Mouse (Mus musculus) CD8-positive naive resting alpha-beta T cell, adult 57 days (primary cell): ENCODE measurements around the gene Rprm. TPM values are rescaled to one million over a fixed set of nuclear protein-coding genes. Genes with fewer than 3 reads are reported as not detected.

Source experiments
- total RNA-seq: library from RNA; stranded (reverse); gene quantifications from one replicate; pipeline ENCODE4 v1.2.4, GENCODE M21; 2023

The Rprm gene
- total RNA-seq, result not detected

DNA sequence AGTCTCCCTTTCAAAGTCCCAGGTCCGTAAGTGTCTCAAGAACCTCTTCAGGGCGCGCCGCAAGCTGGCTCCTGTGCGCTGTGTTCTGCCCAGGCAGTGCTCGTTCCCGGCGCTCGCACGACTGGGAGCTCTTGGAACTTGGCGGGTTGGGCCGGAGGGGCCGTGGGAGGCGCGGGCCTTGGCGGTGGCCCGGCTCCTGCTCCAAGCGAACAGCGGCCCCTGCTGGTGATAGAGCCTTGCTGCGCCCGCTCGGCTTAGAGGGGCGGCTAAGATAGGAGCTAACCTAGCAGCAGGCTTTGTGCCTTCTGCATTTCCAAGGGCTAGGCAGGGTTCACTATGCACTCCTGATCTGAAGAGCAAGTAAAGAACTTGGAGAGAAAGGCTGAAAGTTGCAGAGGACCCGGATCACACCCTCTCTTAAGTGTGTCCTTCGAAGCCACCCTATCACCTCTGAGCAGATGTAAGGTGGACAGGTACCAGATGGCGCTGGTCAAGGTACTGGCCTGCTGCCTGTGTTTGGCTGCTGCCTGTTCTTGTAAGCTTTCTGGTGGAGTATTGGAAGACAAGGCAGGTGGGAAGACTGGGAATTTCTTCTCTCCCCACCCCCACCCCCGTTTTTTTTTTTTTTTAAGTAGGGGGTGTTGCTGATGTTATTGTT is at the start of gene Rprm:
Gene Rprm, minus strand, starts transcription at position 123 of the 658 bp plus-strand sequence.

